Mouse (Mus musculus): ENCODE results near the gene Tent5c. TPM values are rescaled to one million over a fixed set of nuclear protein-coding genes. Genes with fewer than 3 reads are reported as not detected.
A peak's percentile ranks its signal among the peaks of the same experiment; 100 is the strongest.

Gene Tent5c
- polyA plus RNA-seq (2012; rRNA removed) = 43.2 and 44.1 TPM in 2 replicates
- polyA plus RNA-seq (2014; fragmentation: Nextera tagmentation; extraction: Ambion mirVana) = 73.8 and 75.0 TPM in 2 replicates

GRCm38 (mm10) chr3:100489133-100490009, at the start of gene Tent5c:
Tent5c (minus strand) TSS chr3:100489324.
- peak within 1 kb of the TSS; percentile 98 for H3K9ac ChIP-seq (replicated peaks)
- peak within 1 kb of the TSS; percentile 95 for H3K4me3 ChIP-seq (ENCODE audit: insufficient read depth in 1 of 2, low read depth in 2 of 2, low read length in 2 of 2)
- peak; percentile 94 to 95 (median 95) for DNase-seq (ENCODE audit: low read depth in 3 of 3, low spot score in 3 of 3)
- under 1% methylated on average over 65 of the region's 73 CpGs for WGBS (ENCODE audit: insufficient replicate concordance)
- H3K27ac ChIP-seq = peak within 1 kb of the TSS; percentile 95
- ATAC-seq (ENCODE audit: insufficient read depth) = peak; percentile 89
- H3K9me3 ChIP-seq (ENCODE audit: control insufficient read depth, low read length) = no peaks in the 10 kb centered on the region
- H3K36me3 ChIP-seq (replicated peaks; ENCODE audit: control insufficient read depth, insufficient read depth, low read depth) = no peaks in the 10 kb centered on the region
- H3K4me1 ChIP-seq (replicated peaks; ENCODE audit: control insufficient read depth in 2 of 2, insufficient read depth in 2 of 2, low read length in 1 of 2) = peaks cover 31 to 33% of the 10 kb centered on the region in 2 experiments
- no peaks in the 10 kb centered on the region for H3K27me3 ChIP-seq (ENCODE audit: control insufficient read depth, insufficient read depth, low read length)
- peak within 1 kb of the TSS; percentile 72 for H3K4me2 ChIP-seq (ENCODE audit: low read depth)
- TF ChIP-seq EP300 (IDR thresholded peaks at IDR 0.05; ENCODE audit: low read depth) = no peak
- TF ChIP-seq CTCF (IDR thresholded peaks at IDR 0.05; ENCODE audit: low read depth) = 0 out of 2 replicates have a peak, but pooled peaks have one; percentile 3

GRCm38 (mm10) chr3:100536686-100537085, 47.6 kb upstream of the Tent5c start:
- no peak overlapping the region for H3K4me2 ChIP-seq (ENCODE audit: low read depth)
- no peaks in the 10 kb centered on the region for H3K36me3 ChIP-seq (replicated peaks; ENCODE audit: control insufficient read depth, insufficient read depth, low read depth)
- no peaks in the 10 kb centered on the region; the same call in 1 of the 2 replicates for H3K27me3 ChIP-seq (ENCODE audit: control insufficient read depth, insufficient read depth, low read length)
- H3K9me3 ChIP-seq (ENCODE audit: control insufficient read depth, low read length) = no peaks in the 10 kb centered on the region
- peaks cover 16 to 20% of the 10 kb centered on the region in 2 experiments for H3K4me1 ChIP-seq (replicated peaks; ENCODE audit: control insufficient read depth in 2 of 2, insufficient read depth in 2 of 2, low read length in 1 of 2)
- H3K27ac ChIP-seq = no peak overlapping the region
- TF ChIP-seq CTCF (IDR thresholded peaks at IDR 0.05; ENCODE audit: low read depth) (no peak), EP300 (IDR thresholded peaks at IDR 0.05; ENCODE audit: low read depth) (no peak)
- ATAC-seq (ENCODE audit: insufficient read depth) (no peak), DNase-seq (ENCODE audit: low read depth in 3 of 3, low spot score in 3 of 3) (no peak)
- no peak overlapping the region for H3K9ac ChIP-seq (replicated peaks)
- 84% methylated on average over 2 of the region's 2 CpGs for WGBS (ENCODE audit: insufficient replicate concordance)
- H3K4me3 ChIP-seq (ENCODE audit: insufficient read depth in 1 of 2, low read depth in 2 of 2, low read length in 2 of 2) = no peak overlapping the region

GRCm38 (mm10) chr3:100535902-100536301, 46.8 kb upstream of the Tent5c start:
- no peak overlapping the region for H3K4me3 ChIP-seq (ENCODE audit: insufficient read depth in 1 of 2, low read depth in 2 of 2, low read length in 2 of 2)
- no peaks in the 10 kb centered on the region for H3K9me3 ChIP-seq (ENCODE audit: control insufficient read depth, low read length)
- no peak overlapping the region for H3K9ac ChIP-seq (replicated peaks)
- H3K4me2 ChIP-seq (ENCODE audit: low read depth) = no peak overlapping the region
- 45% methylated on average over 4 of the region's 4 CpGs for WGBS (ENCODE audit: insufficient replicate concordance)
- H3K27ac ChIP-seq = no peak overlapping the region
- peaks cover 16 to 20% of the 10 kb centered on the region in 2 experiments for H3K4me1 ChIP-seq (replicated peaks; ENCODE audit: control insufficient read depth in 2 of 2, insufficient read depth in 2 of 2, low read length in 1 of 2)
- TF ChIP-seq EP300 (IDR thresholded peaks at IDR 0.05; ENCODE audit: low read depth) (no peak), CTCF (IDR thresholded peaks at IDR 0.05; ENCODE audit: low read depth) (no peak)
- DNase-seq (ENCODE audit: low read depth in 3 of 3, low spot score in 3 of 3) (no peak), ATAC-seq (ENCODE audit: insufficient read depth) (no peak)
- no peaks in the 10 kb centered on the region for H3K36me3 ChIP-seq (replicated peaks; ENCODE audit: control insufficient read depth, insufficient read depth, low read depth)
- no peaks in the 10 kb centered on the region; the same call in 1 of the 2 replicates for H3K27me3 ChIP-seq (ENCODE audit: control insufficient read depth, insufficient read depth, low read length)

GRCm38 (mm10) chr3:100535298-100535697, 46.2 kb upstream of the Tent5c start:
- 55% methylated on average over 3 of the region's 3 CpGs for WGBS (ENCODE audit: insufficient replicate concordance)
- no peaks in the 10 kb centered on the region for H3K9me3 ChIP-seq (ENCODE audit: control insufficient read depth, low read length)
- no peak overlapping the region for H3K4me3 ChIP-seq (ENCODE audit: insufficient read depth in 1 of 2, low read depth in 2 of 2, low read length in 2 of 2)
- H3K9ac ChIP-seq (replicated peaks) = no peak overlapping the region
- ATAC-seq (ENCODE audit: insufficient read depth) (no peak), DNase-seq (ENCODE audit: low read depth in 3 of 3, low spot score in 3 of 3) (no peak)
- no peak overlapping the region for H3K27ac ChIP-seq
- no peaks in the 10 kb centered on the region; the same call in 1 of the 2 replicates for H3K27me3 ChIP-seq (ENCODE audit: control insufficient read depth, insufficient read depth, low read length)
- no peaks in the 10 kb centered on the region for H3K36me3 ChIP-seq (replicated peaks; ENCODE audit: control insufficient read depth, insufficient read depth, low read depth)
- no peak for TF ChIP-seq CTCF (IDR thresholded peaks at IDR 0.05; ENCODE audit: low read depth)
- no peak for TF ChIP-seq EP300 (IDR thresholded peaks at IDR 0.05; ENCODE audit: low read depth)
- H3K4me1 ChIP-seq (replicated peaks; ENCODE audit: control insufficient read depth in 2 of 2, insufficient read depth in 2 of 2, low read length in 1 of 2) = peaks cover 16 to 20% of the 10 kb centered on the region in 2 experiments
- H3K4me2 ChIP-seq (ENCODE audit: low read depth) = no peak overlapping the region

- no peak overlapping the region for H3K4me3 ChIP-seq (ENCODE audit: insufficient read depth in 1 of 2, low read depth in 2 of 2, low read length in 2 of 2)
- ATAC-seq (ENCODE audit: insufficient read depth) (no peak), DNase-seq (ENCODE audit: low read depth in 3 of 3, low spot score in 3 of 3) (no peak)
- no peak for TF ChIP-seq CTCF (IDR thresholded peaks at IDR 0.05; ENCODE audit: low read depth)
- no peak for TF ChIP-seq EP300 (IDR thresholded peaks at IDR 0.05; ENCODE audit: low read depth)
- H3K9ac ChIP-seq (replicated peaks) = no peak overlapping the region
- no peaks in the 10 kb centered on the region for H3K36me3 ChIP-seq (replicated peaks; ENCODE audit: control insufficient read depth, insufficient read depth, low read depth)
- WGBS (ENCODE audit: insufficient replicate concordance) = 19% methylated on average over 3 of the region's 3 CpGs
- no peaks in the 10 kb centered on the region for H3K9me3 ChIP-seq (ENCODE audit: control insufficient read depth, low read length)
- H3K27ac ChIP-seq = no peak overlapping the region
- peaks cover 16 to 20% of the 10 kb centered on the region in 2 experiments for H3K4me1 ChIP-seq (replicated peaks; ENCODE audit: control insufficient read depth in 2 of 2, insufficient read depth in 2 of 2, low read length in 1 of 2)
- no peak overlapping the region for H3K4me2 ChIP-seq (ENCODE audit: low read depth)
- no peaks in the 10 kb centered on the region; the same call in 1 of the 2 replicates for H3K27me3 ChIP-seq (ENCODE audit: control insufficient read depth, insufficient read depth, low read length)
Measured at GRCm38 (mm10) chr3:100534394-100534793, 45.3 kb upstream of the Tent5c start.

Measured in liver, embryonic 14.5 days (tissue).